Mouse (Mus musculus): Measurements from ENCODE around the gene Rgs10. TPM values are rescaled to one million over a fixed set of nuclear protein-coding genes. Genes with fewer than 3 reads are reported as not detected.

Rgs10 gene
- 8.3 and 11.8 TPM in 2 replicates for polyA plus RNA-seq (2015; fragmentation: Nextera tagmentation; extraction: Ambion mirVana)

DNA sequence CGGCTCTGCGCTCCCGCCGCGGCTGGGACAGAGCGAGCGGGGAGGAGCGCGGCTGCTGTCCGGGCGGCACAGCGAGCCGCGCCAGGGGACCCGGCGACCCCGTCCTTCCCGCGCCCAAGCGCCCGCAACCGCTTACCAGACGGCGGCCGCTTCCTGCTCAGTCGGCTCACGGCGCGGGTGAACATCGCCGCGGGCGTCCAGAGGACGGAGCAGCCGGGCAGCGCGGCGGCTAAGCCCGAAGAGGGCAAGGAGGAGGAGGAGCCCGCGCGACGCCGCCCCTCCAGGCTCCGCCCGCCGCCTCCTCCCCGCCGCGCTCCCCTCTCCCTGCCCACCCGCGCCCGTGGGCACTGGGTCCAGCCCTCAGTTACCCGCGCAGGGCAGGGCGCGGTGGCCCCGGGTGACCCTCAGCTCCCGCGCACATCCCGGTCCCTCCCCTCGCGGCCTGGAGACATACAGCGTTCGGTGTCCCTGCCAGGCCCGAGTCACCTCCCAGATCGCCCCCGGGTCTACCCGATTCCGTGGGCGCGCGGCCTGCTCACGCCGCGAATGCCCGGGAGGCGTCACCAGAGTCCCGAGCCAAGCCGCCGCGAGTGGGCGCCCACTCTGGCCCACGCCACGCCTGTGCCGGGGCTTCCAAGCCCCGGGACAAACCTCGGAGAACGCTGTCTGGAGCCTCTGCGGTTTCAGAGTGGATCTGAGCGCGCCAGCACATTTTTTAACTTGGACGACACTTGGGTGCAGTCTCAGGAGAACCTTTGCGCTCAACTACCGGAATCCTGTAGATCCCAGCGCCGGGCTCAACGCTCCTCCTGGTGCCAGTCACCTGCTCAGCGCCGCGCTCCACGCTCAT lies at the start of gene Rgs10:
Gene Rgs10, minus strand, starts transcription at position 829 of the 850 bp plus-strand sequence.
- ATAC-seq (replicated peaks; ENCODE audit: insufficient number of reproducible peaks, insufficient read depth, low FRiP score, low read depth), result peak; percentile 68
- peak within 1 kb of the TSS; percentile 97 for H3K4me2 ChIP-seq
- H3K4me1 ChIP-seq (replicated peaks), result peaks cover 25% of the 10 kb centered on the region
- no peaks in the 10 kb centered on the region for H3K36me3 ChIP-seq
- H3K27ac ChIP-seq, result no peak within 1 kb of the TSS
- under 1% methylated on average over 91 of the region's 102 CpGs for WGBS
- peak within 1 kb of the TSS; percentile 74 for H3K4me3 ChIP-seq
- H3K27me3 ChIP-seq, result peaks cover 54% of the 10 kb centered on the region
- peak within 1 kb of the TSS; percentile 63 for H3K9ac ChIP-seq
- no peaks in the 10 kb centered on the region for H3K9me3 ChIP-seq (replicated peaks)

DNA sequence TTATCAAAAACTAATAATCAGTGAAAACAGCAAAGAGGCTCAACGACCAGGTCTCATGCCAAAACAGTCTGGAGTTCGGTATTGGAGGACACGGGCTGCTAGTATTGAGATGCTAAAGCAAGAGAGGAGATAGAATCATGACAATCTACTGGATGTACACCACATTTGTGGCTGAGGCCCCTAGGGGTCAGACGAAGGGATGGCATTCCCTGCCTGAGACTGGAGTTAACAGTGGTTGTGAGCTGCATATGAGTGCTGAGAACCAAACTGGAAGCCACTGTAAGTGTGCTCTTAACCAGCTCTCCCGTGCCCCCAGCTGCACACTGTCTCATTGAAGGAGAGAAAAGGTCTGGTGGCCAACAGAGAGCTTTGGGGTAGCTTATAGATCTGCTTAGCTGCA lies 43.8 kb upstream of the Rgs10 start:
- Histone ChIP-seq H3K9ac (no peak overlapping the region), H3K27me3 (no peaks in the 10 kb centered on the region), H3K9me3 (replicated peaks) (no peaks in the 10 kb centered on the region), H3K36me3 (no peaks in the 10 kb centered on the region), H3K4me1 (replicated peaks) (peaks cover 21% of the 10 kb centered on the region), H3K4me2 (peak overlapping the region; percentile 75), H3K27ac (no peak overlapping the region), H3K4me3 (peak overlapping the region; percentile 79; the same call in 1 of the 2 replicates)
- no peak for ATAC-seq (replicated peaks; ENCODE audit: insufficient number of reproducible peaks, insufficient read depth, low FRiP score, low read depth)
- WGBS, result 63% methylated on average over 5 of the region's 5 CpGs

DNA sequence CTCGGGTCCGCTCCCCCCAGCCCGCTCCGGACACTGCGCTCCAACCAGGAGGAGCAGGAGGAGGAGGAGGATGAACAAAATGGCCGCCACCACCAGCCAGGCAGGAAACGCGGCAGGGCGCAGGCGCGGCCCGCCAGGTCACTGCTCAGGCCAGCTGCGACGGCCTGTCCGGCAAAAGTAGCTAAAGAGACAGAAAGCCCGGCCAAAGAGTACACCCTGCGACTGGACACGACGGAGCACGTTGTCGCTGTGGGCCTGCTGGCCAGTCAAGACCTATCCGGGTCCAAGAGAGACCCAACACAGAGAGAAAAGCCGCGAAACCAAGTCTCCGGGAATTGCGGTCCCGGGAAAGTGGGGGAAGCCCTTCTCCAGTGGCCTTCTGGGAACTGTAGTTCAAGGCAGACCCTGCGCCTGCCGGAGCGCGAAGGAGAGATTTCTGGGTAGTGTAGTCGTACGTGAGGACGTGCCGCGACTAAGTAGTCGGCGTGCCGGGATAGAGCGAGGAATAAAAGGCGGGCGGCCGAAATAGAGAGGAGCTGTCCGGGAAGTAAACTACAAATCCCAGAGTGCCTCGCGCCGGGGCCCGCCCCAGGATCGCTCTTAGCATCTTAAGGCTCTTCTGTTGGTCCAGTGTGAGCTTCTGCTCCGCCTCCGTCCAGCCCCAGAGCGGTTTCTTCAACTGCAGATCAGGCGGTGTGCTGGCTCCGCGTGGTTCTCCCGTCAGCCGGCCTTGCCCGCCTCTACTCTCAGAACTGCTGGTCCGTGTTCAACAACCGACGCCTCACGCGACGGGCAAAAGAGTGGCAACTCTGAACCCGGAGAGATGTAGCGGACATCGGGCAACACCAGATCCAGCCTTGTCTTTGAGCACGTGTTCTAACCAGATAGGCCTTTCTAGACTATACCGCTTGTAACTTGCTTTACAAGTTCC lies 43.0 kb upstream of the Rgs10 start, which contains the start of gene Tial1:
Gene Tial1, minus strand, starts transcription at position 433 of the 931 bp plus-strand sequence.
- H3K9me3 ChIP-seq (replicated peaks), result no peaks in the 10 kb centered on the region

DNA sequence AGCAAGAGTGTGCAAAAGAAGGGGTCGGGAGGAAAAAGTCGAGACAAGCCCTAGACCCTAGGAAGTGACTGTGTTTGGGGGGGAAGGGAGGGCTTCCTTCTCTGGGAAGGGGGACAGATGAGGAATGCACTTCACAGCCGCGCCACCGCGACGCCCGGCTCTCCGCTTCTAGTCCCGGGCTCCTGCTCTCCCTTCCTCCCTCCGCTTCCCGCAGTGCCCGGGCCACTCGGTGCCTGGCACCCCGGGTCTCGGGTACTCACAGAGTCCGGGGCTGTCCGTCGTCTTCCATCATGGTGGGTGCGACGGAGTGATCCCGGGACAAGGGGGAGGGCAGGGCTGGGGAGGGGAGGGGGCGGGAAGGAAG lies 42.3 kb upstream of the Rgs10 start:
- Histone ChIP-seq H3K9ac (peak overlapping the region; percentile 78), H3K27ac (peak overlapping the region; percentile 96), H3K27me3 (no peaks in the 10 kb centered on the region), H3K4me1 (replicated peaks) (peaks cover 25% of the 10 kb centered on the region), H3K4me3 (peak overlapping the region; percentile 79), H3K36me3 (no peaks in the 10 kb centered on the region), H3K9me3 (replicated peaks) (no peaks in the 10 kb centered on the region), H3K4me2 (peak overlapping the region; percentile 79)
- ATAC-seq (replicated peaks; ENCODE audit: insufficient number of reproducible peaks, insufficient read depth, low FRiP score, low read depth), result peak; percentile 17
- WGBS, result 0% methylated on average over 22 of the region's 23 CpGs

More for the DNA sequence above, 43.0 kb upstream of the Rgs10 start, which contains the start of gene Tial1:
- Histone ChIP-seq H3K36me3 (no peaks in the 10 kb centered on the region), H3K4me1 (replicated peaks) (peaks cover 23% of the 10 kb centered on the region), H3K9ac (peak within 1 kb of the TSS; percentile 78), H3K27me3 (no peaks in the 10 kb centered on the region), H3K27ac (peak within 1 kb of the TSS; percentile 96), H3K4me3 (peak within 1 kb of the TSS; percentile 79), H3K4me2 (peak within 1 kb of the TSS; percentile 79)
- under 1% methylated on average over 69 of the region's 69 CpGs for WGBS
- peak; percentile 98 for ATAC-seq (replicated peaks; ENCODE audit: insufficient number of reproducible peaks, insufficient read depth, low FRiP score, low read depth)

- ATAC-seq (replicated peaks; ENCODE audit: insufficient number of reproducible peaks, insufficient read depth, low FRiP score, low read depth), result no peak
Measured at GRCm38 (mm10) chr7:128460131-128460864, 41.7 kb upstream of the Rgs10 start.

DNA sequence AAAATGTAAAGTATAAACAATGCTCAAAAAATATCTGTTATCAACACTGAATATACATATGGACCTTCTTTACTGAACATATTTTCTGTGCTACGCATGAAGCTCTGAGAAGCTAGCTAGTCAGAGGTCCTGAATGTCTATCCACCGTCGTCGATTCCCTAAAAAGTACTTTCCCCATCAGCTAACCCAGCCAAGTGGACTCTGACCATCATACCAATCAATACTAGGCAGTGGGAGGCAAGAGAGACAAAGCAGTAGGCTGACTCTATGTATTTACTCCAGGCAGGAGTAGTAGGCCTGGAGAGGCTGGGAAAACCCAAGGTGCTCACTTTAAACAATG lies 41.2 kb upstream of the Rgs10 start:
- ATAC-seq (replicated peaks; ENCODE audit: insufficient number of reproducible peaks, insufficient read depth, low FRiP score, low read depth), result no peak
- 21% methylated on average over 4 of the region's 4 CpGs for WGBS
- peaks cover 25% of the 10 kb centered on the region for H3K4me1 ChIP-seq (replicated peaks)
- H3K27ac ChIP-seq, result peak overlapping the region; percentile 96
- peak overlapping the region; percentile 79 for H3K4me2 ChIP-seq
- peak overlapping the region; percentile 79 for H3K4me3 ChIP-seq
- H3K9me3 ChIP-seq (replicated peaks), result no peaks in the 10 kb centered on the region
- H3K27me3 ChIP-seq, result no peaks in the 10 kb centered on the region
- H3K36me3 ChIP-seq, result no peaks in the 10 kb centered on the region
- peak overlapping the region; percentile 78 for H3K9ac ChIP-seq

More at GRCm38 (mm10) chr7:128460131-128460864, 41.7 kb upstream of the Rgs10 start:
- H3K36me3 ChIP-seq, result no peaks in the 10 kb centered on the region
- H3K27ac ChIP-seq, result peak overlapping the region; percentile 96
- H3K9me3 ChIP-seq (replicated peaks), result no peaks in the 10 kb centered on the region
- H3K4me3 ChIP-seq, result peak overlapping the region; percentile 79
- H3K4me2 ChIP-seq, result peak overlapping the region; percentile 79
- H3K4me1 ChIP-seq (replicated peaks), result peaks cover 25% of the 10 kb centered on the region
- under 1% methylated on average over 36 of the region's 36 CpGs for WGBS
- no peaks in the 10 kb centered on the region for H3K27me3 ChIP-seq
- peak overlapping the region; percentile 78 for H3K9ac ChIP-seq

GRCm38 (mm10) chr7:128458011-128458410 lies 39.5 kb upstream of the Rgs10 start:
- Histone ChIP-seq H3K4me3 (no peak overlapping the region), H3K9me3 (replicated peaks) (no peaks in the 10 kb centered on the region), H3K36me3 (peaks cover 14% of the 10 kb centered on the region), H3K9ac (no peak overlapping the region), H3K27me3 (no peaks in the 10 kb centered on the region), H3K4me1 (replicated peaks) (peaks cover 25% of the 10 kb centered on the region), H3K4me2 (no peak overlapping the region), H3K27ac (no peak overlapping the region)
- ATAC-seq (replicated peaks; ENCODE audit: insufficient number of reproducible peaks, insufficient read depth, low FRiP score, low read depth), result no peak

DNA sequence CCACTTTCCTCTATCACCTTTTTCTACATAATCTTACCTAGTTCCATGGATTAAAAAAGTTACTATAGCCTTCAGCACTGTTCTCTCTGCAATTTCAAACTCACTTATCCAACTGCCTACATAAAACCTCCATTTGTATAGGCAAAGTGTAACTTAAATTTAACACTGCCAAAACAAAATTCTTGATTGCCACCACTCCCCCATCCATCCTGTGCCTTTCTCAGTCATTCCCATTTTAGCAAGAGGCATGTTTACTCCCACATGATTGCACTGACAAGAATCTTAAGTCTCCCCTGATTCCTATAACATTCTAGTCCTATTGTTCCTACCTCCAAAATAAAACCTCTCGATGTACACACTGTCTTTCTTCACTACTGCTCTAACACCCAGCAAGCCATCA lies 34.2 kb upstream of the Rgs10 start:
- WGBS, result 93% methylated on average over 1 of the region's 1 CpGs
- Histone ChIP-seq H3K27me3 (no peaks in the 10 kb centered on the region), H3K4me3 (no peak overlapping the region), H3K4me1 (replicated peaks) (peaks cover 7% of the 10 kb centered on the region), H3K4me2 (no peak overlapping the region), H3K36me3 (peaks cover 43% of the 10 kb centered on the region), H3K9me3 (replicated peaks) (no peaks in the 10 kb centered on the region), H3K27ac (no peak overlapping the region), H3K9ac (no peak overlapping the region)
- no peak for ATAC-seq (replicated peaks; ENCODE audit: insufficient number of reproducible peaks, insufficient read depth, low FRiP score, low read depth)

DNA sequence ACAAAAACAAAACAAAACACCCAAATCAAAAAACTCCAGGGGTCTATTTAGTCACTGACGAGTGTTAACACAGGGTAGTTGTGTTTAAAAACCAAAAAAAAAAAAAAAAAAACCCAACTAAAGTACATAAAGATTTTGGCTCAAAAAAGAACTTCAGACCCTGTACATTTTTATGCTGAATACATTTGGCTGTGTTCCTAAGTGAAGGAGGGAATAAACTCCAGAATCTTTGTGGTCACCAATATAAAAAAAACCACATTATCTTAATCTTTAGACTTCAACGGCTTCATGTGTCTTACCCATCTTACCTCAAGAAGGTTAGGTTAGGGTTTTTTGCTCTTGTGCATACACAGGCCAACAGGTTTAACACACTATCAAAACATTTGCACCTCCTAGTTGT lies 22.0 kb upstream of the Rgs10 start:
- ATAC-seq (replicated peaks; ENCODE audit: insufficient number of reproducible peaks, insufficient read depth, low FRiP score, low read depth), result no peak
- H3K4me2 ChIP-seq, result no peak overlapping the region
- H3K27ac ChIP-seq, result no peak overlapping the region
- H3K4me1 ChIP-seq (replicated peaks), result no peaks in the 10 kb centered on the region
- no peak overlapping the region for H3K9ac ChIP-seq
- WGBS, result 76% methylated on average over 2 of the region's 2 CpGs
- no peaks in the 10 kb centered on the region for H3K9me3 ChIP-seq (replicated peaks)
- H3K4me3 ChIP-seq, result no peak overlapping the region
- peaks cover 45% of the 10 kb centered on the region for H3K36me3 ChIP-seq
- H3K27me3 ChIP-seq, result no peaks in the 10 kb centered on the region

DNA sequence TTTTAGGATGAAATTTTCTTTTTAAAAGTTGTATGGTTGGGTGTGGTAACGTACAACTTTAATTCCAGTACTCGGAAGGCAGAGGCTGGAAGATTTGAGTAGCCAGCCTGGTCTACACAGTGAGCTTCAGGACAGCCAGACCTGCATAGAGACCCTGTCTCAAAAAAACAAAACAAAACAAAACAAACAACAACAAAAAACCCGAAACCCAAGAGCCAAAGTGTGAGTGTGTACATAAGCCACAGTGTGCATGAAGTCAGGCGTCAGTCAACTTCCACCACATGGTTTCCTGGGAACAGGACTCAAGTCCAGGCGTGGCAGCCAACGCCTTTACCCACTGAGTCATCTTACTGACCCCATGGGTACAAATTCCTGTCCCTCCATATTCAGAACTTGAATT lies 20.7 kb upstream of the Rgs10 start:
- no peaks in the 10 kb centered on the region for H3K9me3 ChIP-seq (replicated peaks)
- H3K27ac ChIP-seq, result no peak overlapping the region
- no peak overlapping the region for H3K9ac ChIP-seq
- no peak for ATAC-seq (replicated peaks; ENCODE audit: insufficient number of reproducible peaks, insufficient read depth, low FRiP score, low read depth)
- 95% methylated on average over 6 of the region's 6 CpGs for WGBS
- no peak overlapping the region for H3K4me3 ChIP-seq
- no peaks in the 10 kb centered on the region for H3K4me1 ChIP-seq (replicated peaks)
- peaks cover 33% of the 10 kb centered on the region for H3K36me3 ChIP-seq
- no peak overlapping the region for H3K4me2 ChIP-seq
- H3K27me3 ChIP-seq, result no peaks in the 10 kb centered on the region

- Histone ChIP-seq H3K4me2 (no peak overlapping the region), H3K27ac (no peak overlapping the region), H3K36me3 (peaks cover 23% of the 10 kb centered on the region), H3K4me1 (replicated peaks) (no peaks in the 10 kb centered on the region), H3K9me3 (replicated peaks) (no peaks in the 10 kb centered on the region), H3K4me3 (no peak overlapping the region), H3K27me3 (no peaks in the 10 kb centered on the region), H3K9ac (no peak overlapping the region)
- ATAC-seq (replicated peaks; ENCODE audit: insufficient number of reproducible peaks, insufficient read depth, low FRiP score, low read depth), result no peak
Measured at GRCm38 (mm10) chr7:128438131-128438530, 19.6 kb upstream of the Rgs10 start.

Data from heart, embryonic 15.5 days (tissue).